ENCODE assay signal across 7 mouse cellular contexts in the genomic region with DNA sequence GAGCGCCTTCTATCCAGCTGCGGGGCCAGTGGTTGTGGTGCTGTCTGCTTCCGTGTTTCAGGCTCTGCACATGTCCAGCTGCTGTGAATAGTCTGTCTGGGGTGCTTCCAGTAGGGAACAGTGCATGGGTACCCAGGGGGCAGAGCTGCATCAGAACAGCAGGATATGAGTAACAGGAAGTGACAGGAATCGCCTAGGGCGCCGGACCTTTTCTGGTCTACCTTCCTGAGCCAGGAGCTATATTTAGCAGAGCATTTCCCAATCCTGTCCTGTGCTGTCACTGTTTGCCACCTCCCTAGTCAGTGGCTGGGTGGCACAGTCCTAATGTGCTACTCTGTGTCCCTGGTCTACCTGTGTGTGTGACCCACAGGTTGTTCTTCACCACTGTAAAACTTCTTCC. TPM values are rescaled to one million over a fixed set of nuclear protein-coding genes. Genes with fewer than 3 reads are reported as not detected.
DNase-seq lines count a peak whose midpoint lies in the region; ATAC-seq lines count a peak whose summit lies in the region.

No protein-coding gene starts in this region.

- no peak overlapping the region for H3K4me3 ChIP-seq in brown adipose tissue, adult 24 weeks (ENCODE audit: insufficient read depth, low read depth, low read length)
- no peak overlapping the region for H3K4me3 ChIP-seq in lung, embryonic 15.5 days

- H3K4me1 ChIP-seq in brown adipose tissue, adult 24 weeks (ENCODE audit: control insufficient read depth, insufficient read depth, insufficient read length, low read length): peaks cover 17% of the 10 kb centered on the region
- peaks cover 4% of the 10 kb centered on the region; the same call in 1 of the 2 replicates for H3K4me1 ChIP-seq in lung, embryonic 15.5 days

- peak; percentile 13 for DNase-seq in R1 (ENCODE audit: low read depth, low spot score)
- DNase-seq in heart, postnatal 4 days: peak; percentile 58
- no peak for DNase-seq in right cerebral cortex, adult 2 months (ENCODE audit: low spot score in 2 of 2)
- DNase-seq in cerebellum, adult 8-10 months: no peak
- DNase-seq in layer of hippocampus, postnatal 14 days (ENCODE audit: low spot score in 2 of 2): no peak

- ATAC-seq in lung, embryonic 15.5 days (ENCODE audit: borderline replicate concordance, extremely low read depth, low FRiP score, low TSS enrichment): 0 out of 2 replicates have a peak, but pooled peaks have one; percentile 14

- H3K9ac ChIP-seq in lung, embryonic 15.5 days: no peak overlapping the region

- 82% methylated on average over 6 of the region's 6 CpGs for WGBS in lung, embryonic 15.5 days

- H3K4me2 ChIP-seq in lung, embryonic 15.5 days: no peak overlapping the region

- H3K9me3 ChIP-seq in lung, embryonic 15.5 days: no peaks in the 10 kb centered on the region

- no peaks in the 10 kb centered on the region for H3K27me3 ChIP-seq in lung, embryonic 15.5 days

- peak overlapping the region; percentile 94 for H3K27ac ChIP-seq in brown adipose tissue, adult 24 weeks (replicated peaks; ENCODE audit: low read depth, low read length)
- 0 out of 2 replicates have a peak overlapping the region, but pooled peaks have one; percentile 33 for H3K27ac ChIP-seq in lung, embryonic 15.5 days

- no peaks in the 10 kb centered on the region for H3K36me3 ChIP-seq in lung, embryonic 15.5 days

RNA-seq across cellular contexts. Expression of a gene that starts 47.9 kb away (rescaled TPM):
- polyA plus RNA-seq in brown adipose tissue, adult 24 weeks (2012; ENCODE audit: insufficient read depth, insufficient read length, missing spikeins): 59.1 and 61.6 TPM in 2 replicates
- 10 to 100 TPM; 53.4 to 55.2 TPM for total RNA-seq in heart, postnatal 4 days (2021)
- polyA plus RNA-seq in lung, embryonic 15.5 days (2015; fragmentation: Nextera tagmentation; extraction: Ambion mirVana): 29.6 and 33.5 TPM in 2 replicates
- total RNA-seq in layer of hippocampus, postnatal 14 days (2021): 100 to 1,000 TPM; 124 to 137 TPM

Comparison
In these comparisons a context has a peak if more than half of its experiments do, and no peak if none do; other contexts are left out.
1. DNase-seq: peak in R1 (single experiment) and heart, postnatal 4 days (single experiment); none in right cerebral cortex, adult 2 months (0 of 2), cerebellum, adult 8-10 months (single experiment) and layer of hippocampus, postnatal 14 days (0 of 2).